Mouse (Mus musculus) embryonic facial prominence, embryonic 10.5 days (tissue): ENCODE data around the gene Nr4a2. TPM values are rescaled to one million over a fixed set of nuclear protein-coding genes. Genes with fewer than 3 reads are reported as not detected.

Experiments used
- polyA plus RNA-seq: library from polyadenylated mRNA; unstranded; fragments of >200 nt; fragmentation: Nextera tagmentation; extraction: Ambion mirVana; gene quantifications from 2 replicates; pipeline ENCODE4 v1.2.1, GENCODE M21; 2016

The Nr4a2 gene
- polyA plus RNA-seq, 1 experiment from 2014 or later, result 6.5 TPM

Other genes starting within 250 kb of the Nr4a2 start
- gene Gpd2, start 113.6 kb upstream of the Nr4a2 start, polyA plus RNA-seq, result 20.4 and 25.0 TPM in 2 replicates